Mouse (Mus musculus) gastrocnemius, postnatal 4 days (tissue): ENCODE measurements around the gene Pmepa1. TPM values are rescaled to one million over a fixed set of nuclear protein-coding genes. Genes with fewer than 3 reads are reported as not detected.

ENCODE experiments used
- DNase-seq, 2 experiments: peaks; one replicate each; pipeline ENCODE4 v3.0.0; 2021 to 2022; ENCODE audit warnings: low spot score in 2 of 2, mixed read lengths in 2 of 2
- total RNA-seq, 2 experiments: library from RNA; stranded (reverse); gene quantifications; 2 replicates each; pipeline ENCODE4 v1.2.3; 2021

Pmepa1 gene
- total RNA-seq, 2 experiments from 2014 or later = 22.6 to 25.8 TPM

GRCm38 (mm10) chr2:173256552-173256949 is 19.8 kb downstream of the Pmepa1 start:
- DNase-seq = no peak

GRCm38 (mm10) chr2:173255810-173256551 is 20.4 kb downstream of the Pmepa1 start:
- DNase-seq = no peak

GRCm38 (mm10) chr2:173253761-173254662 is 22.3 kb downstream of the Pmepa1 start:
- DNase-seq = no peak

GRCm38 (mm10) chr2:173251675-173252074 is 24.7 kb downstream of the Pmepa1 start:
- DNase-seq = peak in 1 of 2 experiments; percentile 71

GRCm38 (mm10) chr2:173251133-173251532 is 25.2 kb downstream of the Pmepa1 start:
- DNase-seq = no peak

GRCm38 (mm10) chr2:173250411-173250810 is 25.9 kb downstream of the Pmepa1 start:
- no peak for DNase-seq

GRCm38 (mm10) chr2:173249965-173250364 is 26.4 kb downstream of the Pmepa1 start:
- DNase-seq = no peak

- no peak for DNase-seq
Measured at GRCm38 (mm10) chr2:173249386-173249785, 26.9 kb downstream of the Pmepa1 start.

- no peak for DNase-seq
Measured at GRCm38 (mm10) chr2:173248822-173249221, 27.5 kb downstream of the Pmepa1 start.

GRCm38 (mm10) chr2:173247911-173248310 is 28.4 kb downstream of the Pmepa1 start:
- DNase-seq = no peak

GRCm38 (mm10) chr2:173247197-173247596 is 29.1 kb downstream of the Pmepa1 start:
- DNase-seq = no peak

- DNase-seq = no peak
Measured at GRCm38 (mm10) chr2:173246688-173247087, 29.6 kb downstream of the Pmepa1 start.

- DNase-seq = no peak
Measured at GRCm38 (mm10) chr2:173245258-173245657, 31.1 kb downstream of the Pmepa1 start.

GRCm38 (mm10) chr2:173244108-173244507 is 32.2 kb downstream of the Pmepa1 start:
- DNase-seq = no peak

- DNase-seq = no peak
Measured at GRCm38 (mm10) chr2:173243616-173244015, 32.7 kb downstream of the Pmepa1 start.

GRCm38 (mm10) chr2:173242874-173243273 is 33.5 kb downstream of the Pmepa1 start:
- DNase-seq = no peak

- DNase-seq = no peak
Measured at GRCm38 (mm10) chr2:173240738-173241137, 35.6 kb downstream of the Pmepa1 start.

- no peak for DNase-seq
Measured at GRCm38 (mm10) chr2:173238522-173238921, 37.8 kb downstream of the Pmepa1 start.

- DNase-seq = no peak
Measured at GRCm38 (mm10) chr2:173235435-173236332, 40.6 kb downstream of the Pmepa1 start.

GRCm38 (mm10) chr2:173232766-173233099 is 43.6 kb downstream of the Pmepa1 start:
- no peak for DNase-seq

GRCm38 (mm10) chr2:173232065-173232765 is 44.1 kb downstream of the Pmepa1 start:
- DNase-seq = no peak
